Mouse (Mus musculus): ENCODE results near the gene Als2cl.

Als2cl gene

DNA sequence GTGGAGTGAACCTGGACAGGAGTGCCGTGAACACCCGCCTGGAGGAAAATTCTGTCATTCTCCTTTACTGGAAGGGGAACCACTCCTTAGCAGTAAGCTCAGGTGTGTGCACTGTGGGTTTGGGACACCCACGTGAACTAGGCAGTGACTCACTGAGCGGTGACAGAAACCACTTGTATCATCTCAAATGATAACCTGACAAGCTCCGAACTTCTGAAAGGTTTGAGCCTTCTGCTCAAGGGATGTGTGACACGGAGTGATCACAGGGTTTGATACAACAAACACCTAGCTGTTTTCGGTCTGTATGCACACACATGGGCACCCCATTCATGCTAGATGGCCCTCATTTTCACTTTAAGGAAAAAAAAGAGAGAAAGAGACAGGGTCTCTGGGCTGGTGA lies 37.1 kb downstream of the Als2cl start, which contains the start of gene Fam240a:
TSS of gene Fam240a (minus strand) at position 76 of the 400 bp plus-strand sequence.
- no peak for DNase-seq (ENCODE audit: inconsistent ontology term)

DNA sequence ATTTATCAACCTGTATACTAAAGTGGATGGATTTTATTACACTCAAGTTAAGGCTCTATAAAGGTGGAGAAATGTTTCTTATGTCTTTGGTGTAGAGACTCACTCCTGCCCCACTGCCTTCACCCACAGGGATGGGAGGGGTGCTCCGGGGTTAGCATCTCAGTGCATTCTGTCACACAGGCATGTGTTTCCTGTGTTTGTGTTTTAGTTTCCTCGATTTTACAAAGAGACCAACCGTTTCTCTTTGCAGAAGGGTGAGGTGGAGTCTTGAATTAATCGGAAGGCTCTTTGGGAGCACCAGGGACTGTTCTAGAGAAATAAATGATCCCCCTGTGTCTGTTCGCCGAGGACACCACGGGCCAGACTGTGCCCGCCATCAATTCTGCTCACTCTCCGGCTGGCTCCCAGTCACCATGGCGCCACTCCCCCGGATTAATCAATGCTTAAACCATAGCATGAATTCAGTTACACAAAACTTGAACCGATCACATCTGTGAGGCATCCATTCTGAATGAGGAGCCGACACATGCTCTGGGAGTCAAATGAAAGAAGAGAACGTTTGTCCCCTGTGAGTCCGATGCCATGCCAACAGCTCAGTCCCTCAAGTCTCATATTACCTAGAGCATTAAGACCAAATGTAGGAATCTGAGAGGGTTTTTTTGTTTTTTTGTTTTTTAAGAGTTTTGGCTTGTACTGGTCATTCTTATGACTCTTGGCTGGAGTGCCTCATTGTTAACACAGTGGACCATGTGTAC lies 41.2 kb downstream of the Als2cl start:
- no peak for DNase-seq (ENCODE audit: inconsistent ontology term)

DNA sequence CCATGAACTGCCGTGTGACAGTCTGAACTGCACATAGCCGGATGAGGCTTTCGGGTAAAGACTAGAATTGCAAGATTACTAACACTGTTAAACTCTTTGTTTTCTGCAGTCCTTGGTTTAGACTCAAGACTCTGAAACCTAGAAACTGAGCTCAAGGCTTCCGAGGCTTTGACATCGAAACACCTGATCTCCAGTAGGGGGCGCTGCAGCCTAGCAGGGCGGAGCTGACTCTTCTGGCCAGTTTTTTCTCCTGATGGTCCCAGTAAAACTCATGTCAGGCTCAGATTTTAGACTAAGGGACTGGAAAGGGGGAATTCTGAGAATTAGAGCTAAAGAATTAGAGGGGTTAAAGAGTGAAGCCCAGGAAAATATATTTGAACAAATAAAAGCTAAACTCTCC lies 43.1 kb downstream of the Als2cl start:
- peak; percentile 53 for DNase-seq (ENCODE audit: inconsistent ontology term)

DNA sequence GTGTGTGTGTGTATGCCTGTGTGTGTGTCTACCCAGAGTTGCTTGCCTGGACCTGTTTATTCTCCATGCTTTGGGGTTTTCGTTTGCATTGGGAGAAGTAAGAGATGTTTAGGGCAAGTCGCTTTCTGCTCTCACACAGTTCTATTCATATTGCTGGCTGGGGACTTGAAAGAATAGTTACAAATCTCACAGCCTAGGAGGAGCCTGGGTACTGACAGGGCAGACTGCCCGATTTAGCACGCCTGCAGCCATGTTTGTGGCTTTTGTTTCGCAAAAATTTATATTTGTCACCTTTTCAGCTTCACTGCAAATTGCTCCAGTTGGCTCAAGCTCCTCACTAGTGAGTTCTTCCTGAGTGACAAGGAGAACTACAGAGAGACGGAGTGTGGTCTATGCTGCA lies 51.9 kb downstream of the Als2cl start:
- DNase-seq (ENCODE audit: inconsistent ontology term), result peak; percentile 74

DNA sequence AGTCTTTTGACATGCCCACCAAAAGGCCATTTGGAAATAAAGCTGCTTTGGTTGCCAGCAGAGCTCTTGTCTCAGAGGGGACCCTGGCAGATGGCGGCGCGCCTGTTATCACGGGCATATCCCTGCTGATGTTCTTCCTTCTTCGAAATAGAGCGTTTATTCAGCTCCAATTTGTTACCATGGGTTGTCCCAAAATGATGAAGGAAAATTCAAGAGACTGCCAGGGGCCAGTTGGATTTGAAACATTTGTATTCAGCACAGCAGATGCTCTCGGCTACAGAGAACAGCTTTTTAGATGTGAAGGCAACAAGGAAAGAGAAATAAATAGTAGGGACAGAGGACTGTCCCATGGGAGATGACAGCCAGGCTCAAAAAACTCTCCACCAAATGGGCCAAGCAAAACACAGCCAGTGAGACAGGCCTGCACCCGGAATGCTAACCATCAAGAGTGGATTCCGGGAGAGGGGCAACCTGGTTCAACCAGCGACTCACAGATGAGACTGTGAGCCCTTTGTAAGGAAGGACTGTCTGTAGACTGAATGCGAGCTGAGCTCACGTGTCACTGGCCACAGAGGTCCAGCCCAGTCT lies 54.3 kb downstream of the Als2cl start:
- DNase-seq (ENCODE audit: inconsistent ontology term), result peak; percentile 32

DNA sequence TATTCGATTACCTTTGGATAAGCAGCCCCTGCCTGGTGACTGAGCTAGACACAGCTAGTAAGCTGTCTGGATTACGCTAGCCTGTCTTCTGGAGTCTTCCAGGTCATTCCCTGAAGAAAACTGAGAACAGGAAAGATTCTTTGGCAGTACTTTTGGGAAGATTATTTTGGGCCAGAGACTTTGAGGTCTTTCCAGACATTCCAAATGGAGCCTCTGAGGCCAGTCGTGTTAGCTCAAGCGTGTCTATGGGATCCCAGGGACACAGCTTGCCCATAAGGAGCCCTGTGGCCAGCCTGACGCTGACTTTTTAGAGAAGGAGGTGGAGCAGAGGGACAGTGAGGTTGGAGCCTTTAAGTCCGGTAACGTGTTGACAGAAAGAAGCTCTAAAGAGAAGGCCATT lies 56.3 kb downstream of the Als2cl start:
- DNase-seq (ENCODE audit: inconsistent ontology term), result no peak

DNA sequence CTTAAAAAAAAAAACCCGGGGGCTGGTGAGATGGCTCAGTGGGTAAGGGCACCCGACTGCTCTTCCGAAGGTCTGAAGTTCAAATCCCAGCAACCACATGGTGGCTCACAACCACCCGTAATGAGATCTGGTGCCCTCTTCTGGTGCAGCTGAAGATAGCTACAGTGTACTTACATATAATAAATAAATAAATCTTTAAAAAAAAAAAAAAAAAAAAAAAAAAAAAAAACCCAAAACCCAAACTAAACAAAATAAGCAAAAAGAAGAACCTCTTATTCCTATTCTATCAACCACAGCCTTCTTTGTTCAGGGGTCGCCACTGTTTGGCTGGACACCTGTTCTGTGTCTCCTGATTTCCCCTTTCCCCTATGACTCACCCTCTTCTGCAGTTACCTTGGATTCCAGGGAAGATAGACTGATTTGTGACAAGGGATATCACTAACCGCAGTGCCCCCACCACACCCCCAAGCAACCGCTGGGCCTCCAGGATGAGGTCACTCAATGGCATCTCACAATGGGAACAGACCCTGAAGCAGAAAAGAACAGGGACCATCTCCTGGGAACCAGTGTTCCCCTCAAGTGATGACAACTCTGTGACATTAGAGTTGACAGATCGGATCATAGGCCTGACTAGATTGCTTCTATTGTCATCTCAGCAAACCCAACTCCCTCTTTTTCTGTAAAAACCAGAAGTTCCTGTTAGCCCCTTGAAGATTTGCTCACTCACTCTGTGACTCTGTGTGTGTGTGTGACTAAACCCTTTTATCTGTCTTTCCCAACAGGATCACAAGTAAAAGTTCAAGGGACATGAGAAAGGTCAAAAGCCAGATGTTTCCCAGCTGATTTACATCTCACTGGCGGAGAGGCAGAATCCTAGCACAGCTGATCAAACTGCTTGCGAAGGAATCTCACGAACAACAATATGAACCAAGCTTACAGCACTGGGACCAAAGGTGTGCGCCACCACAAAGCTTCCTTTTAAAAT lies 58.1 kb downstream of the Als2cl start:
- no peak for DNase-seq (ENCODE audit: inconsistent ontology term)

DNA sequence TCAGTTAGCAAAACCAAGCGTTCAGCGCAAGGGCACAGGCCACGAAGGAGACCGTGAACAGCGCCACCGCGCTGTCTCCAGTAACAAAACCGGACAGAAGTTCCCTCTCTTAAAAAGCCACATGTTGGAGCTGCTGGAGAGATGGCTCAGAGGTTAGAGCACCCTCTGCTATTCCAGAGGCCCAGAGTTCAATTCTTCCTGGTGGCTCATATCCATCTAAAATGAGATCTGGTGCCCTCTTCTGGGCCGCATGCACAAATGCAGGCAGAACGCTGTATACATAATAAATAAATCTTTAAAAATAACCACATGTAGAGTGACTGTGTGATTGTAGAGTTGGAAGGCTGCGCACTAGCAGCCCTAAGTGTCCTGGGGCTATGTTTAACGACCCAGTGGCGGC lies 64.6 kb downstream of the Als2cl start:
- no peak for DNase-seq (ENCODE audit: inconsistent ontology term)

DNA sequence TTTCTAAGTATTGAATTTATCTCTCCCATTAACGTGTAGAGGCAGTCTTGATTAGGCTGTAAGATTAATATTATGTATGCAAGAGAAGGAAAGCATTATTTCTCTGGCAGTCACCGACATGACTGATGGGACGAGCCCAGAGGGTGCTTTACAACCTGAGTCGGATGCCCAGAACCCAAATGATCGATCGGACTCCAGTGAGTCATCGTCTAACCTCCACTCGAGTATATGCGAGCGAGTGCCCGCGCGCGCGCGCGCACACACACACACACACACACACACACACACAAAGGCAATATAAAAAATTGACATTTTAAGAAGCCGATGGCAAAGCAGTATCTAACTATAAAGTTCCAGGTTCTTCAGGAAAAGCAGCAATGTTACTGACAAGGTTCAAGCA lies 65.7 kb downstream of the Als2cl start:
- no peak for DNase-seq (ENCODE audit: inconsistent ontology term)

DNA sequence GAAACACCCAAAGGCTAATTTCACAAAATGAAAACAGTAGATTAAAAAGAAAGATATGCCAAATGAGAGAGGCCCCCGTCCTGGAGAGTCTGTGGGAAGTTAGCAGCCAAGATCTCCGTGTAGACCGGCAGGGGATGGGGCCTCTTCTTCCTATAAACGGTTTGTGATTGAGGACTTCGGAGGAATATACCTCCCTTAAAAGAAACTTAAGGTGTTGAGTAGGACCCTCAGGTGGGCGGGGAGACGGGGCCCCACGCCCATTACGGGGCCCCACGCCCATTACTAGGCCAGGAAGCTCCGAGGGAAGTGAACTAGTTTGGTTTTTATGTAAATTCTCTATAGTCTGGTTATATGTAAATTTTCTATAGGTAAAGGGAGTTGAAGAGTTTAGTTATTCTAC lies 66.3 kb downstream of the Als2cl start, which contains the start of gene Tdgf1:
TSS of gene Tdgf1 (minus strand) at position 233 of the 400 bp plus-strand sequence.
- DNase-seq (ENCODE audit: inconsistent ontology term), result no peak

DNA sequence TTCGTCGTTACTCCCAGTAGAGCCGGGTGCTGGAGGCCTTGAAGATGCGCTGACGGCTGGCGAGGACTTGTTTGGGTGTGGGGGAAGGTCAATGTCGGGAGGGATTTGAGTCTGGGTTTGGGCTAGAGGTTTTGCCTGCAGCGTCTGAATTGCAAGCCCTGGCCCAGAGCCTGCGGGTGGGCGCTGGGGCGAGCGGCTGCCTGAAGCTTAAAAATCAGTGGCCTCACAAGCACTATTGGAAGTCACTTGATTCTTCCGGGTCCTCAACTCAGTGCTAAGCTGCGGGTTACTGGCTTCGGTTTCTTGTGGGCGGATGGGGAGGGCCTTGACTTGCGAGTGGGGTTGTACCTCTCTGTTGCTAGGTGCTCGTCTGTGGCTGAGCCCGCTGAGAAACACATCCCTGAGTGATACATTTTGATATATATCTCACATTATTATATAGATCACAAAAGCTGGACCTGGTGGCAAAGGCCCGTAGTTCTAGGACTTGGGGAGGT lies 66.9 kb downstream of the Als2cl start:
- DNase-seq (ENCODE audit: inconsistent ontology term), result no peak

DNA sequence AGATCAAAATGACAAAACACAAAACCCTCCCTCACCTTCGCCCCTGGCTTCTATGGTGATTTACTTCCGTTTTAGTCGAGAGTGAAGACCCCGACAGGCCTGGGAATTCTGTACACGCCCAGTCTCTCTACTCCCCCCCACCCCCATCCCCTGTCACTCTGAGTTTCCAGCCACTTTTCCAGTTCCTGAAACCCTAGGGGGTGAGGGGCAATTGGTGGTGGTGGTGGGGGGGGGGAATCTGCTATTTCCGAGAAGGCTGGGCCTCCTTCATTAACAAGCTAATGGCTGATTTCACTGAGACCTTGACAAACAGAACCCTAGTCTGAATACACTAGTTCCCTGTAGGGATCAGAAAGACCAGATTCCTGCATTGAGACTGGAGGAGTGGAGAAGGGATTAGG lies 67.6 kb downstream of the Als2cl start:
- DNase-seq (ENCODE audit: inconsistent ontology term), result no peak

DNA sequence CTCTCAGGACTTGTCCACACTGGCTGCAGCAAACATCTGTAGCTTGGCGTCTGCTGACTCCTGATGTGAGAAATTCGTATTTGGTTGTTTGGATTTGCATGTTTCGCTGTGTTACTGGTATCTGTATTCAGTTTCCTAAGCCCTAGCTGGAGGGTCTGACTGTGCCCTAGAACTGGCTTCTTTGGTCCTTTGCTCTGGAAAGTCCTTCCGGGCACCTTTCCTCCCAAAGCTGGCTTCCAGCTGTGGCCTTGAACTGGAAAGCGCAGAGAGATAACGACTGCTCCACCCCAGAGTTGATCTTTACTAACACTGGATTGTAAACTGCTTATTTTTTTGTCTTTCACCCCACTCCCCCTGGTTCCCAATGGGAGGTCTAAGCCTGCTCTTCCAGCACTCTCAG lies 68.2 kb downstream of the Als2cl start:
- DNase-seq (ENCODE audit: inconsistent ontology term), result no peak

DNA sequence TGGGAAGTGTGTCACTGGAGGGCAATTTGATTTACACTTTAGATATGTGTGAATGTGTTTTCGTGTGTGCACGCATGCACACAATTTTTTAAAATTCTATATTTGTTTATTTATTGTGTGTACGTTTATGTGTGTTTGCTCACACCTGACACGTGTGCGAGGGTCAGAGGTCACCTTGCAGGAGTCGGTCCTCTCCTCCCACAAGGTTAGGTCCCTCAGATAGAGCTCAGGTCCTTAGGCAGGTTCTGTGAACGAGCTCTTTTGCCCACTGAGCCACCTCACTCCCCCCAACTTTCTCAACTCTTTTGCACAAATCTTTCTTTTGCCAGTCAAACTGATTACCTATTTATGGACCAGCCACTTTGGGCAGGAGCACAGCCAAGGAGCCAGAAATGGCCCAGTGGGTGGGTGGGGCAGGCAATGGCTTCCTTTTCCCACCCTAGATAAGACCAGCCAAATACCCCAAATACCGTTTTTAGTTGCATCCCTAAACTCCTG lies 69.2 kb downstream of the Als2cl start:
- no peak for DNase-seq (ENCODE audit: inconsistent ontology term)

DNA sequence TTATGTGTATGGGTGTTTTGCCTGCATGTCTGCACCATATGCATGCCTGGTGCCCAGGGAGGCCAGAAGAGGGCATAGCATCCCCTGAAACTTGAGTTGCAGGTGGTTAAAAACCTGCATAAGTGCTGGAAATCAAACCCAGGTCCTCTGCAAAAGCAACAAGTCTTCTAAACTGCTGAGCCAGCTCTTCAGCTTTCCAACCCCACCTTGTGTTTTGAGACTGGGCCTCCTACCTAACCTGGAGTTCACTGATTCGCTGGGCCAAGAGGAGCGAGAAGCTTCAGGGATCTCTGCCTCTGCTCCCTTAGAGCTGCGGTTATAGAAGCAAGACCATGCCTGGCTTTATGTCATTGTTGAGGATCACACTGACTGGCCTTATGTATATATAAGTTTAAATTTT lies 70.4 kb downstream of the Als2cl start:
- DNase-seq (ENCODE audit: inconsistent ontology term), result no peak

Measured in Muller cell, postnatal 12 days (primary cell).